Mouse (Mus musculus): ENCODE data around the gene Hnrnpul2.
A peak's percentile ranks its signal among the peaks of the same experiment; 100 is the strongest.
"Not testable (repeated sequence)": the region's sequence is repeated elsewhere in the genome, so short reads cannot be mapped to it uniquely, and the experiment has no call there.

Hnrnpul2 gene

GRCm38 (mm10) chr19:8851639-8852038 lies 31.8 kb downstream of the Hnrnpul2 start:
- no peak for DNase-seq (ENCODE audit: low read depth, low spot score)

GRCm38 (mm10) chr19:8852236-8852928 lies 32.6 kb downstream of the Hnrnpul2 start:
- no peak for DNase-seq (ENCODE audit: low read depth, low spot score)

DNA sequence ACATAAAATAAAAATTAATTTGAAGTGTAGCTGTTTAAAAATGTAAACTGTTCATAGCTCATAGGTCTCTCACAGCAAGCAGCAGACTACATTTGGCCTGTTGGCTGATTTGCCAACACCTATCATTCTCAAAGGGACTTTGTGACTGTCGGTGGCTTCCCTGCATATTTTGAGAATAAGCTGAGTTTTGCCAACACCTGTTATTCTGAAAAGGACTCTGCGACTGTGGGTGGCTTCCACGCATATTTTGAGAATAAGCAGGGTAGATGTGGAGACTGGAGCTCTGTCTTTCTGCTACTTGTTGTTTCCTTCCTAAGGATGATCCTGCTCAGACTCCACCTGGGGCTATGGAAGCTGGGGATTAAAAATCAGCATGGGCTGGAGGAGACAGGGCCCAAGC lies 33.3 kb downstream of the Hnrnpul2 start:
- no peak for DNase-seq (ENCODE audit: low read depth, low spot score)

GRCm38 (mm10) chr19:8857689-8858088 lies 37.9 kb downstream of the Hnrnpul2 start:
- DNase-seq (ENCODE audit: low read depth, low spot score), result no peak

DNA sequence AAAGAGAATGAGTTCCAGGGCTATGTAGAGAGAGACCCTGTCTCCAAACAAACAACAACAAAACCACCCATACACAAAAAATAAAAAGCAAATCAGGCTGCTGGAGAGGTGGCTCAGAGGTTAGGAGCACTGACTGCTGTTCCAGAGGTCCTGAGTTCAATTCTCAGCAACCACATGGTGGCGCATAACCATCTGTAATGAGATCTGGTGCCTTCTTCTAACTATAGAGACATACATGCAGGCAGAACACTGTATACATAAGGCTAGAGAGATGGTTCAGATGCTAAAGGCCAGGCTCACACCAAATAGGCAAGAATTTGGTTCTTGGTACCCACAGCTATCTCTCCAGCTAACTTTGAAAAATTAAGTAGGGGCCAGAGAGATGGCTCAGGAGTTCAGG lies 39.2 kb downstream of the Hnrnpul2 start:
- DNase-seq (ENCODE audit: low read depth, low spot score), result no peak

DNA sequence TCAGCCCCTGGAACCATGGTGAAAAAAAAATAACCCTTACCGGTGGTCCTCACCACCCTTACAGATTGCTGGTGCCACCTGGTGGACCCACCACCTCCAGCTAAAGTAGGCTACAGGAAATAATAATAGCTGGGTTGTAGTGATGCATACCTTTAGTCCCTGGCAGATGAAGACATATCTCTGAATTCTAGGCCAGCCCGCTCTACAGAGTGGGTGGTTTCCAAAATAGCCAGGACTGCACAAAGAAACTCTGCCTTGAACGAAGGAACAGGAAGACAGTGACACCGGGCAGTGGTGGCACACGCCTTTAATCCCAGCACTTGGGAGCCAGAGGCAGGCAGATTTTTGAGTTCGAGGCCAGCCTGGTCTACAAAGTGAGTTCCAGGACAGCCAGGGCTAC lies 44.5 kb downstream of the Hnrnpul2 start:
- no peak for DNase-seq (ENCODE audit: low read depth, low spot score)

DNA sequence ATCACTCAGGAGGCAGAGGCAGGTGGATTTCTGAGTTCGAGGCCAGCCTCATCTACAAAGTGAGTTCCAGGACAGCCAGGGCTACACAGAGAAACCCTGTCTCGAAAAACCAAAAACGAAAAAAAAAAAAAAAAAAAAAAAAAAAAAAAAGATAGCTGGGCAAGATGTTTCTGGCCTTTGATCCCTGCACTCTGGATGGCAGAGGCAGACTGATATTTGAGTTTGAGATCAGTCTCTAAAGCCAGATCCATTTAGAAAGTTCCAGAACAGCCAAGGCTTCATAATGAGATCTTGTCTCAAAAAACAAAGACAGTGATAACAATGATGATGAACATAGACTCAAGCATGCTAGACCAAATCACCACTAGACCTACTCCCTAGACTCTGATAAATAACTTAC lies 50.6 kb downstream of the Hnrnpul2 start:
- not testable (repeated sequence) for DNase-seq (ENCODE audit: low read depth, low spot score)

- DNase-seq (ENCODE audit: low read depth, low spot score), result no peak
Measured at GRCm38 (mm10) chr19:8870838-8871237, 51.0 kb downstream of the Hnrnpul2 start.

- peak; percentile 91 for DNase-seq (ENCODE audit: low read depth, low spot score)
Measured at GRCm38 (mm10) chr19:8871267-8872186, 51.7 kb downstream of the Hnrnpul2 start, which contains the start of gene Ubxn1. TSS of gene Ubxn1 (plus strand) at chr19:8871496.

DNA sequence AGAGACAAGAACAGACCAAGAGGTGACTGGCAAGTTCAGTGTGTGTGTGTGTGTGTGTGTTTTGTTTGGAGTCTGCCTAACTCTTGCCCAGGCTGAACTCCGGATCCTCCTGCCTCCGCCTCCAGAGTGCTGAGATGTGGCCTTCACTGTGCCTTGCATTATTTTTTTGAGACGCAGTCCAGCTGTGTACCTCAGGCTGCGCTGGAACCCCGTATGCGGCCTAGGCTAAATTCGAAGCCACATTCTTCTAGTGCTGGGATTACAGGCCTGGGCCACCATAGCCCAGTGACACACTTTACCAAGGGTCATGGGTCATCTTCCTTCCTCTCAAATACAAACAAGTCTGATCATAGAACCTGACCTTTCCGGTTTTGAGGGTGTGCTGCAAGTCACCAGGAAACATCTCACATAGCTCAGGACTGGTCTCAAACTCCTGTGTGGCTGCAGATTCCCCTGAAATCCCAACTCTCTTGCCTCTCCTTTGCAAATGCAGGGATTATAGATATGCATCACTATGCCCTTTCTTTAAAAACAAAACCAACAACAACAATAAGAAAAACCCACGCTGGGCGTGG lies 52.5 kb downstream of the Hnrnpul2 start:
- DNase-seq (ENCODE audit: low read depth, low spot score), result no peak

DNA sequence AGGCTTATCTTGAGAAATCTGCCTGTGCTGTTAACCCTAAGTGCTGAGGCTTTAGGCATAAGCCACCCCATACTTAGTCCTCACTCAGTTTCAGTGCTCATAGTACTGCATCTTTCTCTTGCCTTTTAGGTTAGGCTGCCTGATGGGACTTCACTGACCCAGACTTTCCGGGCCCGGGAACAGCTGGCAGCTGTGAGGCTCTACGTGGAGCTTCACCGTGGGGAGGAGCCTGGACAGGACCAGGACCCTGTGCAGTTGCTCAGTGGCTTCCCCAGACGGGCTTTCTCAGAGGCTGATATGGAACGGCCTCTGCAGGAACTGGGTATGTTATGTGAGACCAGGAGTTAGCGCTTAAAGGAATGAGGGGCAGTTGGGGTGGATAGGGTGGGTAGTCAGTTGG lies 55.2 kb downstream of the Hnrnpul2 start:
- DNase-seq (ENCODE audit: low read depth, low spot score), result no peak

GRCm38 (mm10) chr19:8880311-8881033 lies 60.7 kb downstream of the Hnrnpul2 start, which contains the start of gene Uqcc3:
TSS of gene Uqcc3 (minus strand) at chr19:8880923.
- DNase-seq (ENCODE audit: low read depth, low spot score), result peak; percentile 70

GRCm38 (mm10) chr19:8881034-8881392 lies 61.2 kb downstream of the Hnrnpul2 start:
- no peak for DNase-seq (ENCODE audit: low read depth, low spot score)

DNA sequence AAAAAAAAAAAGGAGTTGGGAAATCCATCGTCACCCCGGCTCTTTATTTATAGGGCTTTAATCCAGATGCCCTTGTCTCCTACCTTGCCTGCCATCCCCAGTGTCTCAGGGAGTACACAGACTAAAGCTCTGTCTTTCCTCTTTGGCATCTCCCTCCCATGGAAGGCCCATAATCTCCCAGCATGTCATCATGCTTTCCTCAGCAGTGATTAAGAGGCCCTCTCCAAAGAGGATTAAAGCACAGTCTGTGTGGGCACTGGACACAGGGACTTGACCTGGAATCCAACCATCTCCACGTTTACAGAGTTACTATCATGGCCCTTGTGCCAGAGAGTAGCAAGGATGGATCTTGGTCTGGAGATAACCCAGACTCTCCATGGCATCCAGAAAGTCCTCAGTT lies 63.8 kb downstream of the Hnrnpul2 start, which contains the start of the genes Lbhd1 and Gm49403:
TSS of gene Lbhd1 (plus strand) at position 117 of the 400 bp plus-strand sequence.
TSS of gene Gm49403 (plus strand) at position 315 of the 400 bp plus-strand sequence.
- no peak for DNase-seq (ENCODE audit: low read depth, low spot score)
